Mouse (Mus musculus) megakaryocyte, embryonic 14.5 days (primary cell): ENCODE data around the gene Dbil5.

Experiments
- FLI1 ChIP-seq: IDR thresholded peaks from 2 replicates; pipeline ENCODE4 v1.6.1; 2012; ENCODE audit warnings: low read length, inconsistent platforms, mixed read lengths
- GATA1 ChIP-seq: IDR thresholded peaks from 3 replicates; pipeline ENCODE4 v1.6.1; 2012; ENCODE audit warnings: mixed read lengths, low read length, inconsistent platforms, borderline replicate concordance

DNA sequence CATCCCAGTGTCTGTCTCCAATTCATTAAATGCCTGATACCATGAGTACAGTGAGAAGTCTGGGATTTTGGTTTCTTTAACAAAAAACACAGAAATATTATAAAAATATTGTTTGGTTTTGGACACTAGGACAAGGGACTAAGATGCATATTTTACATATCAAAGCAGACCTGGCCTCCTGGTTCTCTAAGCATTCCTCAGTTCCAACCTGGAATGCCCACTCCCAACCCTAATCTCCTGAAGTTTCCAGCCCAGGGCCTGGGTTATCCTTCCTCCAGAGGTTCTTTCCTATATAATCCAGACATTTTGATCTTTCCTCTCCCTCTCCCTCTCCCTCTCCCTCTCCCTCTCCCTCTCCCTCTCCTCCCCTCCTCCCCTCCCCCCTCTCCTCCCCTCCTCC lies 7.6 kb downstream of the Dbil5 start:
- TF ChIP-seq FLI1 (no peak), GATA1 (no peak)
